Comparison of ENCODE assay signal across 18 mouse cellular contexts in the genomic region with DNA sequence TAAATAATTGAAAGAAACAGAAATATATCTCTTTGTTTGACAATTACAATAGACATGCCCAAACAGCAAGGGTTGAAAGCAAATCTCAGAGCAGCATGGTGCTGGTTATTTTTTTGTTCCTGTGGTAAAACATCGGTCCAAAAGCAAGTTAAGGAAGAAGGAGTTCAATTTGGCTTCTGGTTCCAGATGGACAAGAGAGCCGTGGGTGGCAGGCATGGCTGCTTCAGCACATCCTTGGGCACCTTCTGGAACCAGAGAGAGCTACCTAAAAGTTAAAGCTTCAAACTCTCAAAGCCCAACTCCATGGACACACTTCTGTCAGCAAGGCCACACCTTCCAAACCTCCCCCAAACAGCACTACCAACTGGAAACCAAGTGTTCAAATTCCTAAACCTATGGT.
DNase-seq lines count a peak whose midpoint lies in the region.
"Had no signal": no experiment of that assay in that cellular context is flagged by ENCODE, and none has a peak within 500 bp of the region (broad histone marks: within the 10 kb centered on the region; RNA-seq: fewer than 3 reads in every experiment).

No protein-coding gene starts in this region.

- DNase-seq in frontal cortex, adult 2 months (ENCODE audit: extremely low spot score in 1 of 2, low spot score in 1 of 2), result peak; percentile 17 to 35
- DNase-seq in frontal cortex, postnatal 14 days (ENCODE audit: low spot score in 2 of 2), result no peak
- peak; percentile 13 for DNase-seq in left cerebral cortex, adult 11 months (ENCODE audit: low spot score)
- DNase-seq in left cerebral cortex, postnatal 14 days (ENCODE audit: low spot score in 2 of 2), result no peak
- DNase-seq in right cerebral cortex, adult 2 months (ENCODE audit: low spot score in 2 of 2), result peak; percentile 25 to 29
- no peak for DNase-seq in right cerebral cortex, postnatal 4 days
- DNase-seq in adrenal gland, postnatal 25 days, result no peak
- DNase-seq: adrenal gland, postnatal 10 days; B cell, adult 2 months; cerebellum, adult 11-12 months; cerebellum, adult 8-10 months; cerebellum, postnatal 10 days; cerebellum, postnatal 36 days; embryo, embryonic 11 days; gastrocnemius, postnatal 25 days; heart, adult 18-20 months; heart, postnatal 10 days; heart, postnatal 36 days had no signal

- intact Hi-C loops in left cerebral cortex, postnatal 14 days (cut with DNase I), result no loop called here

Comparison
In these comparisons a context has a peak if more than half of its experiments do, and no peak if none do; other contexts are left out.
1. DNase-seq: peak in frontal cortex, adult 2 months (2 of 2), left cerebral cortex, adult 11 months (single experiment) and right cerebral cortex, adult 2 months (2 of 2); none in frontal cortex, postnatal 14 days (0 of 2), left cerebral cortex, postnatal 14 days (0 of 2), right cerebral cortex, postnatal 4 days (single experiment) and adrenal gland, postnatal 25 days (single experiment).